13 mouse cellular contexts compared by ENCODE assay signal in genomic region chr8:47967045-47967920, GRCm38 (mm10). TPM values are rescaled to one million over a fixed set of nuclear protein-coding genes. Genes with fewer than 3 reads are reported as not detected.
DNase-seq lines count a peak whose midpoint lies in the region; ATAC-seq and TF ChIP-seq lines count a peak whose summit lies in the region.
"Had no signal": no experiment of that assay in that cellular context is flagged by ENCODE, and none has a peak within 500 bp of the region (broad histone marks: within the 10 kb centered on the region; RNA-seq: fewer than 3 reads in every experiment).

No protein-coding gene starts in this region.

- no peak for TF ChIP-seq CTCF in lung, postnatal 0 days (IDR thresholded peaks at IDR 0.05)

- H3K4me1 ChIP-seq in heart, embryonic 10.5 days = peaks cover 37% of the 10 kb centered on the region
- peaks cover under 1% of the 10 kb centered on the region; the same call in 1 of the 2 replicates for H3K4me1 ChIP-seq in lung, postnatal 0 days (ENCODE audit: insufficient read depth, low read depth, low read length)
- H3K4me1 ChIP-seq in kidney, embryonic 15.5 days = peaks cover 53% of the 10 kb centered on the region
- H3K4me1 ChIP-seq: liver, embryonic 13.5 days had no signal

- no peaks in the 10 kb centered on the region for H3K27me3 ChIP-seq in heart, embryonic 10.5 days (ENCODE audit: insufficient read depth, poor library complexity, severe bottlenecking)
- H3K27me3 ChIP-seq in lung, postnatal 0 days (replicated peaks; ENCODE audit: insufficient read depth, low read length) = no peaks in the 10 kb centered on the region
- H3K27me3 ChIP-seq in kidney, embryonic 15.5 days = no peaks in the 10 kb centered on the region
- H3K27me3 ChIP-seq: liver, embryonic 13.5 days had no signal

- DNase-seq in heart, embryonic 10.5 days (ENCODE audit: low spot score) = no peak
- DNase-seq in heart, postnatal 4 days = no peak
- no peak for DNase-seq in lung, postnatal 0 days (ENCODE audit: low spot score)
- DNase-seq in lung, postnatal 10 days = no peak
- DNase-seq in yolk sac, embryonic 10.5 days (ENCODE audit: low spot score) = peak; percentile 32
- no peak for DNase-seq in adrenal gland, adult 18-20 months (ENCODE audit: low spot score in 2 of 2)
- DNase-seq: cerebellum, postnatal 36 days; liver, embryonic 13.5 days; lung, postnatal 14 days; right cerebral cortex, adult 18-20 months had no signal

- no peaks in the 10 kb centered on the region for H3K9me3 ChIP-seq in heart, embryonic 10.5 days
- no peaks in the 10 kb centered on the region for H3K9me3 ChIP-seq in lung, postnatal 0 days (ENCODE audit: low read length)
- H3K9me3 ChIP-seq in kidney, embryonic 15.5 days (replicated peaks) = no peaks in the 10 kb centered on the region
- H3K9me3 ChIP-seq: liver, embryonic 13.5 days had no signal

- no peak for TF ChIP-seq EP300 in lung, postnatal 0 days (IDR thresholded peaks at IDR 0.05)

- 0 out of 2 replicates have a peak overlapping the region, but pooled peaks have one; percentile 17 for H3K27ac ChIP-seq in heart, embryonic 10.5 days
- no peak overlapping the region for H3K27ac ChIP-seq in lung, postnatal 0 days (ENCODE audit: low read length)
- H3K27ac ChIP-seq in kidney, embryonic 15.5 days = peak overlapping the region; percentile 56; the same call in 1 of the 2 replicates
- H3K27ac ChIP-seq: layer of hippocampus, adult 2 months; liver, embryonic 13.5 days had no signal

- H3K9ac ChIP-seq in lung, postnatal 0 days (replicated peaks; ENCODE audit: low read depth) = no peak overlapping the region
- H3K9ac ChIP-seq in kidney, embryonic 15.5 days = no peak overlapping the region
- H3K9ac ChIP-seq: liver, embryonic 13.5 days had no signal

- no peak overlapping the region for H3K4me2 ChIP-seq in lung, postnatal 0 days (replicated peaks; ENCODE audit: low read depth, low read length)
- H3K4me2 ChIP-seq in kidney, embryonic 15.5 days = peak overlapping the region; percentile 15; the same call in 1 of the 2 replicates
- H3K4me2 ChIP-seq: liver, embryonic 13.5 days had no signal

- H3K4me3 ChIP-seq in heart, embryonic 10.5 days = no peak overlapping the region
- H3K4me3 ChIP-seq in lung, postnatal 0 days (ENCODE audit: low read depth, low read length) = no peak overlapping the region
- H3K4me3 ChIP-seq in kidney, embryonic 15.5 days (replicated peaks) = no peak overlapping the region
- H3K4me3 ChIP-seq: layer of hippocampus, adult 2 months; liver, embryonic 13.5 days had no signal

- WGBS in heart, embryonic 10.5 days = 68% methylated on average over 20 of the region's 20 CpGs
- 60% methylated on average over 20 of the region's 20 CpGs for WGBS in lung, postnatal 0 days
- 54% methylated on average over 20 of the region's 20 CpGs for WGBS in kidney, embryonic 15.5 days

- ATAC-seq in lung, postnatal 0 days = peak; percentile 62
- no peak for ATAC-seq in kidney, embryonic 15.5 days (replicated peaks; ENCODE audit: low FRiP score)
- ATAC-seq: activated CD4-positive, CD25-positive, alpha-beta regulatory T cell, adult 4 months had no signal

- peaks cover 6% of the 10 kb centered on the region; the same call in 1 of the 2 replicates for H3K36me3 ChIP-seq in heart, embryonic 10.5 days
- H3K36me3 ChIP-seq in lung, postnatal 0 days (ENCODE audit: insufficient read depth, low read length) = no peaks in the 10 kb centered on the region
- H3K36me3 ChIP-seq in kidney, embryonic 15.5 days = peaks cover 6% of the 10 kb centered on the region; the same call in 1 of the 2 replicates
- H3K36me3 ChIP-seq: liver, embryonic 13.5 days had no signal

RNA-seq across cellular contexts. Expression of gene Wwc2, which starts 23.4 kb away (rescaled TPM):
- polyA plus RNA-seq in heart, embryonic 10.5 days (2016; fragmentation: Nextera tagmentation; extraction: Ambion mirVana) = 16.7 and 19.2 TPM in 2 replicates
- total RNA-seq in heart, postnatal 4 days (2021) = 10 to 100 TPM; 47.4 to 47.9 TPM
- polyA plus RNA-seq in lung, postnatal 0 days (2015; fragmentation: Nextera tagmentation; extraction: Ambion mirVana) = 19.1 and 23.1 TPM in 2 replicates
- 16.3 and 18.0 TPM in 2 replicates for polyA plus RNA-seq in kidney, embryonic 15.5 days (2015; fragmentation: Nextera tagmentation; extraction: Ambion mirVana)
- 10 to 100 TPM; 22.1 to 24.3 TPM for total RNA-seq in adrenal gland, adult 18-20 months (2021)
